Comparison of ENCODE assay signal across 16 mouse cellular contexts in genomic region chr19:23075790-23076189, GRCm38 (mm10).
DNase-seq lines count a peak whose midpoint lies in the region; TF ChIP-seq lines count a peak whose summit lies in the region.
"Had no signal": no experiment of that assay in that cellular context is flagged by ENCODE, and none has a peak within 500 bp of the region (broad histone marks: within the 10 kb centered on the region; RNA-seq: fewer than 3 reads in every experiment).

No protein-coding gene starts in this region.

- H3K4me3 ChIP-seq in lung, adult 2 months (replicated peaks; ENCODE audit: extremely low read depth, low read depth, low read length) = no peak overlapping the region
- H3K4me3 ChIP-seq in hindbrain, embryonic 10.5 days = no peak overlapping the region
- H3K4me3 ChIP-seq: forebrain, embryonic 12.5 days; hindbrain, embryonic 15.5 days; liver, embryonic 13.5 days; midbrain, embryonic 15.5 days had no signal

- no peaks in the 10 kb centered on the region for H3K36me3 ChIP-seq in hindbrain, embryonic 10.5 days
- H3K36me3 ChIP-seq: forebrain, embryonic 12.5 days; hindbrain, embryonic 15.5 days; liver, embryonic 13.5 days; midbrain, embryonic 15.5 days had no signal

- H3K4me1 ChIP-seq in lung, adult 2 months (ENCODE audit: control insufficient read depth, insufficient read depth, low read length) = no peaks in the 10 kb centered on the region
- no peaks in the 10 kb centered on the region for H3K4me1 ChIP-seq in hindbrain, embryonic 10.5 days (replicated peaks)
- H3K4me1 ChIP-seq: forebrain, embryonic 12.5 days; hindbrain, embryonic 15.5 days; liver, embryonic 13.5 days; midbrain, embryonic 15.5 days had no signal

- WGBS in lung, adult 2 months = 69% methylated on average over 5 of the region's 5 CpGs
- 47% methylated on average over 5 of the region's 5 CpGs for WGBS in hindbrain, embryonic 10.5 days

- H3K27me3 ChIP-seq in hindbrain, embryonic 10.5 days (ENCODE audit: insufficient read depth, poor library complexity, severe bottlenecking) = no peaks in the 10 kb centered on the region
- H3K27me3 ChIP-seq: forebrain, embryonic 12.5 days; hindbrain, embryonic 15.5 days; liver, embryonic 13.5 days; midbrain, embryonic 15.5 days had no signal

- DNase-seq in lung, postnatal 10 days = peak; percentile 47
- no peak for DNase-seq in lung, adult 2 months
- DNase-seq in R1 (ENCODE audit: low read depth, low spot score) = peak; percentile 99
- peak; percentile 85 for DNase-seq in kidney, adult 9 months
- DNase-seq in hindbrain, embryonic 10.5 days (ENCODE audit: low spot score) = no peak
- DNase-seq in B cell, adult 2 months = no peak
- no peak for DNase-seq in adrenal gland, postnatal 10 days
- DNase-seq: adrenal gland, adult 2 months; cerebellum, adult 2 months; left cerebral cortex, postnatal 4 days; liver, embryonic 13.5 days; right cerebral cortex, postnatal 25 days; thymus, adult 2 months had no signal

- H3K27ac ChIP-seq in hindbrain, embryonic 10.5 days = no peak overlapping the region
- H3K27ac ChIP-seq: forebrain, embryonic 12.5 days; hindbrain, embryonic 15.5 days; liver, embryonic 13.5 days; midbrain, embryonic 15.5 days had no signal

- TF ChIP-seq POLR2A in lung, adult 2 months (IDR thresholded peaks at IDR 0.05; ENCODE audit: borderline replicate concordance, extremely low read depth, low read depth, low read length) = no peak

- TF ChIP-seq CTCF in lung, adult 2 months (IDR thresholded peaks at IDR 0.05; ENCODE audit: insufficient read depth, low read length) = no peak

- H3K9me3 ChIP-seq in hindbrain, embryonic 10.5 days = no peaks in the 10 kb centered on the region
- H3K9me3 ChIP-seq: forebrain, embryonic 12.5 days; hindbrain, embryonic 15.5 days; liver, embryonic 13.5 days; midbrain, embryonic 15.5 days had no signal

Comparison
In these comparisons a context has a peak if more than half of its experiments do, and no peak if none do; other contexts are left out.
1. DNase-seq: peak in lung, postnatal 10 days (single experiment), R1 (single experiment) and kidney, adult 9 months (single experiment); none in lung, adult 2 months (single experiment), hindbrain, embryonic 10.5 days (single experiment), B cell, adult 2 months (0 of 2) and adrenal gland, postnatal 10 days (single experiment).